Mouse (Mus musculus): Measurements from ENCODE around the gene Srsf1.

Srsf1 gene

DNA sequence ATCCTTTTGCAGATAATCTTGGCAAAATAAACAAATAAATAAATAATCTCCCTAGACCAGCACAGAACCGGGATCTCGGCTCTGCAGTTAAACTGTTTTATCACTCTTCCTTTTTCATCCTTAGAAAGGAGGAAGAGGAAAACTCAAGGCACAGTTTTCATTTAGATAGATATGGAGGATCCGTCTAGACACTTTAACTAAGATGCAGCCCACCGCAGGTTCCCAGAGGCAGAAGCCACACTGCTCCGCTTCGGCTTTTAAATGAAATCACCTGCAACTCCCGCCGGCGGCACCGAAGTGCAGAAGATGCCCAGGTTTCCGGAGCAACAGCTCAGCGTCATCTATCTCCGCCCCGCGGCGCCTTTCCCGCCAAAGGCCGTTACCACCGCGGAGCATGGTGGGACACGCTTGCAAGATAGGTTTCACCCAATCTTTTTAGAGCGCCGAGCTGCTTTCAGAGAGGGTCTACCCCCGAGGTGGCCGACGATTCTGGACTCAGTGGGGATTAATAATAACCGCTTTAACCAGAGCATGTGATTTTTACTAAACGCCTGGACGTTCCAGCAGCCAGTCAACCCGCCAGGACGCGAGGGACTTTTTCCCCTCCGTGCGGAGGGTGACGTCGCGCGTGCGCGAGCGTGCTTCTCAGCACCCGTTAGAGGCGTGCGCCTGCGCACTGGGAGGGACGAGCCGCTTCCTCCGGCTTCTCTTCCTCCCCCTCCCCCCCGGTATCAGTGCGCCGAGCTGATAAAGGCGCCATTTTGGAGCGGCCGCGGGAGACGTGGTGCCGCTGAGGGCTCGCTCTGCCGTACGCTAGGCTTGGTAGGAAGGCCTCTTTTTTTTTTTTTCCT, at the start of gene Srsf1:
Srsf1 (plus strand) TSS at position 430 of the 851 bp plus-strand sequence.
- DNase-seq (ENCODE audit: low spot score) = peak; percentile 96

DNA sequence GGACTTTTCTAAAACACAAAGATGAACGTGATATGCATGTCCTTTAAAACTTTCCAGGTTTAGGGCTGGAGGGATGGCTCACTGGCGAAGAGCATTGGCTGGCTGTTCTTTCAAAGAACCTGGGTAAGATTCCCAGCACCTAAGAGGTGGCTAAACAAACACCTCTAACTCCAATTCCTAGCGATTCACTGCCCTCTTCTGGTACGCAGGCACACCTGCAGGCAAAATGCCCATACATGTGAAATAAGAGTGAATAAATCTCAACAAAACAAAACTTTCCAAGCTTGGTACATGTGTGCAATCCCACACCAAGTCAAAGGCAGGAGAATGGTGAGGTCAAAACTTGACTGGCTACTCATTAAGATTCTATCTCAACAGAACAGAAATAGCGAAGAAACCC, 47.4 kb upstream of the Srsf1 start:
- no peak for DNase-seq (ENCODE audit: low spot score)

DNA sequence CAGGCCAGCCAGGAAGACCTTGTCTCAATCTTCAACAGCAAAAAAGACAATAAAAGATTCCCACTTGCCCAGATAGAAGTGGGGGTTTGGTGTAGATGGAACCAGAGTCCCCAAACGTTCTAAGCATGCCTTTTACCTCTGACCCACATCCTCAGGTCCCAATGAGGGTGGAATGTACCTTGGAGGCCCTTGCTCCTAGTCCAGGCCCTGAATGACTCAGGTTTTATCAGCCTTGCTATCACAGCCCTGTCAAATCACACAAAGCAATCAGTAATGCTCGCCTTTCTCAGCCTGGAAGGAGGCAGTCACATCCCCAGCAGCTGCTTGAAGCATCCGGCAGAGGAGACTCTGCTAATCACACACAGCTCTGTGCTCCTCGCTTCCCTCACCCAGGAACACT, 44.4 kb upstream of the Srsf1 start:
- DNase-seq (ENCODE audit: low spot score) = no peak

DNA sequence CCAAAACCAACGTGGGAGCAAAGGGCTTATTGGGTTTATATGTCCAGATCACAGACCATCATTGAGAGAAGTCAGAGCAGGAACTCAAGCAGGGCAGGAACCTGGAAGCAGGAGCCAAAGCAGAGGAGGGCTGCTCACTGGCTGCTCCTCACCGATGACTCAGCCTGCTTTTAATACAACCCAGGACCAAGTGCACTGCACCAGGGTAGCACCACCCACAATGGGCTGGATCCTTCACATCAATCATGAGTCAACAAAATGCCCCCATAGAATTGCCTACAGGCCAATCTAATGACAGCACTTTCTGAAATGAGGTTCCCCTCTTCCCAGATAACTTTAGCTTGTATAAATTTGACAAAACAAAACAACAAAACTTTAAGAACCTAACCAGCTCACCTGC, 43.0 kb upstream of the Srsf1 start:
- DNase-seq (ENCODE audit: low spot score) = no peak

DNA sequence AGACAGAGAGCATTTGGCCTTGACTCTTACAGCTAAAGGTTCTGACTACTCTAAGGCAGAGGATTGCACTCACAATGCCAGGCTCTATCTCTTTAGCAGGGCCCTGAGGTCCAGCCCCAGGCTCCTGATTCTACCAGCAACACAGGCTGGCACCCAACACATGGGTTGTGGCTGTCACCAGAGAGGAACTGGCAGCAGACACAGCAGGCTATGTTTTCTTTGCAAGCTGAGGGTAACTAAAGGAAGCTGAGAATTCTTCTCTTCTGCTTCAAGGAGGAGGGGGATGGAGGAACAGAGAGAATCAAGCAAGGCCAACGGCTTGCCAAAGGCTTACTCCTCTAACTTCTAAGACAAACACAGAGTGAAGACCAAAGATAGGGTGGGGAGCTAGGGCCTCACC, 38.5 kb upstream of the Srsf1 start:
- DNase-seq (ENCODE audit: low spot score) = no peak

DNA sequence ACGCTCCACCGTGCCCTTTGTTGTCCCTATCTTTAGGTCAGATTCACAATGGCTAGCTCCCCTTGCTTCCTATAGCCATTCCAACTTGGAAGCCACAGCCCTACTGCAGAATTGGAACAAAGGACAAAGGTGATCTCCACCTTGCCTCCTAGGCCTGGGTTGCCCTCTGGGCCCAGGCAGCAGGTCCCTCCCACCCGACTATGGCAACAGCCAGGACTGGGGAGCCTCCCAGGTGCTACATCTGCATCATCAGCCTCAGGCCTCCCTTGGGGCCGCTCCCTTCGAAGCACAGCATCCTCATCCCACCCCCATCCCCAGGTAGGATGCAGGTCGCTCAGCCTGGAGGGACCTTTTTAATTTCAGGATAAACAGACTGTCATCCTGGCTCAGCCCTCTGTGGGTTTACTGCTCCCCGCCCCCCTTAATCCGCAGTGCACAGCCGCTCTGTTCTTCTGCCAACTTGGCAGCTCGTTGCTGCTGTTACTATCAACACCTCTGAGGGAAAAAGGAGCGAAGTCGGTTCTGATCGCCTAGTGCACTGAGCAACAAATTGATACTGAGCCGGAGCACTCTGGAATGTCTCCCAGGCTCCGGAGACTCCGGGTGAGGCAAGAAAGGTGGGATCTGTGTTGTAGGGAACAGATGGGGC, 37.5 kb upstream of the Srsf1 start:
- DNase-seq (ENCODE audit: low spot score) = no peak

DNA sequence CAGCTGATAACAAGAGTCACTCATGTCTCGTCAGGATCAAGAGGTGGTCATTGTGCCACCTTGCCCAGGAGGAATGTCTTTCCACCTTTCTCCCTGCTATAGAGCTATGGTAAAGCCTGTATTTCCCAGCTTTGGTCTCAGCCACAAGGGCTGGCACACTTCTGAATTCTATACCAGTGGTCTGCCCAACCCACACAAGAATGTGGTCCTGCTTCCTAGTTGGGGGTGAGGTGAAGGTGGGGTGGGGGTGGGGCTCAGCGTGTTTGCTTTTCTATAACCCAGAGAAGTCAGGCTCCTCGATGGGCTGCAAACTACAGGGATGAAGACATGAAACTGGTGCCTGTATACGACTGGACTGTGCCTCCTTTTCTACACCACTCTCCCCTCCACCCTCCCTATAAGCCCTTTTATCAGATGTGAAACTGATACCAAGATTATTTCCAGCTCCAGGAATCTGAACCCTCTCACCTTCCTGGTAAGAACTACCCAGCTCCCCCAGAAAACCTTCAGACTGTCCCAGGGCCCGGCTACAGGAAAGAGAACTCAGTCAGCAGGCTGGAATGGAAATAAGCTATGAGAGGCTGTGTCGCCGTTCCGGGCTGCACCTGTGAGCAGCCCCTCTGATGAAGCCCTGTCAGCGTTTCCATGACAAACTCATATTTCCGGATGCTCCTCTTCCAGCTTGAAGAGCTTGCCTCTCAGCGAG, 35.8 kb upstream of the Srsf1 start:
- DNase-seq (ENCODE audit: low spot score) = no peak

DNA sequence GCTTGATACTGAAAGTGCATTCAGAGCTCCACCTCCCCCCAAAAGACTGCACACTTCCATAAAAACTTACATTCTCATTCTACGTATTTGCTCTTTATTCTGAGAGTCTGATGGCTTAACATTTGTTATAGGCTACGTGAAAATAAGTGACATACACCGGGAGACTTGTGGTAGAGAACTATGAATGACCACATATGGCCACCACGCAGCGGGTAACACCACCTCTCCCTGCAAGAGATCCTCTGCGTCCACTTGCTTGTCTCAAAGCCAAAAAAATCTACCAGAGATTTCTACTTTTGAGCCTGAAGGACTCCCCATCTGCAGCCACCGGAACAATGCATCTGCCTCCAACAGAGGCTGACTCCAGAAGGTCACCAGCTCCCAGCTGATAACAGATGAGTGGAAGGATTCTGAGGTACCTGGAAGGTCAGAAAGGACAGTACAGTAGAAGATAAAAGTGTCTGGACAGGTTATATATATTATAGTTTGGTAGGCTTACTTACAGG, 35.2 kb upstream of the Srsf1 start:
- DNase-seq (ENCODE audit: low spot score) = no peak

DNA sequence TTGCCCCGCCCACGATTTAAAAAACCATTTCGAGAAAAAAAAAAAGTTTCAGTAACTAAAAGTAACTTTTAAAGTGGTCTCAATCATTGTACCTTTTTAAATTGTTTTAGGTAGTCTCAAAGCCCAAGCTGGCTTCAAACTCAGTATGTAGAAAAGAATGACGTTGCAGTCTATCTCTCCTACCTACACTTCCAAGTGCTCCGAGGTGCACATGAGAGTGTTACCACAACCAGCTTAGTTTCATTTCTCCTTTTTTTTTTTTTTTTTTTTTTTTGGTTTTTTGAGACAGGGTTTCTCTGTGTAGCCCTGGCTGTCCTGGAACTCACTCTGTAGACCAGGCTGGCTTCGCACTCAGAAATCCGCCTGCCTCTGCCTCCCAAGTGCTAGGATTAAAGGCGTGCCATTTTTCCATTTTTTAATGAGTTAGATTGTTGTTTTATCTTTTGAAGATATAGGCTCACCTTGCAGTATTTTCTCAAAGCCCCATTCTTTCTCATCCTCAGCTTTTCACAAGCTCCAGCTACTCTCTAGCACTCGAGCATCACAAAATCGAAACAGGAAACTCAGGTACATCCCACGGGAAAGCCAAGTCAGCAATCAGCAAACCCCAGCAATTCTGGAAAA, 34.4 kb upstream of the Srsf1 start:
- no peak for DNase-seq (ENCODE audit: low spot score)

DNA sequence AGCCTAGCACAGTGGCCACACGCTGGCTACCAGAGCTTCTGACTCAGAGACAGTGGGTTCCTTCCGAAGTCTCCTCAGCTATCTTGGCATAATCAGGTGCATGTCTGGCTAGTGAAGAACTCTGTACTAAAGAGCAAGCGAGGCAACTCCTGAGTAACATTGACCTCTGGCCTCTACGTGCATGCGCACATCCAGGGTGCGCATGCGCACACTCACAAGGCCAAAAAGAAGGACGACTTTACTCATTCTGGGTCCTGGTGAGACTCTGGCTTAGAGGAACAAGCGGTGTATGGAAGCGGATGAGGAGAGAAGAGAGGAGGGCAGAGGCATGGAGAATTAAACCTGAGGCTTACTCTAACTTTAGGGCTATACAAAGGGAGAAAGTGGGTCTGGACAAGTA, 33.5 kb upstream of the Srsf1 start:
- DNase-seq (ENCODE audit: low spot score) = no peak

DNA sequence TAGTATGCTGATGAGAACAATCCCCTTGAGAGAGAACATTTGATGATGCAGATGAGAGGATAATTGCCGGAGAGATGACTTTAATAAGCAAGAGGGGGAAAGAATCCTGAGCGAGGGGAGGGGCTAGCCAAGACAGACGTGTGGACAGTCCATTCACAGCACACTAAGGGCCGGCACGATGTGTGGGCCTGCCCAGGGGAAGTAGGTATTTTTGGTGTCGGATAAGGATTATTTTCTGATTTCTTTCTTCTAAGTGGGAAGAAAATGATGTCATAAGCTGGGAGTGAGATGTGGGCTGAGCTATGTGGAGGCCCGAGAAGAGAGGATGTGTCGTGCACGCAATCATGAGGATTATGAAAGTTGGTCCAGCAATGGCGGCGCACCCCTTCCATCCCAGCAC, 32.0 kb upstream of the Srsf1 start:
- DNase-seq (ENCODE audit: low spot score) = no peak

DNA sequence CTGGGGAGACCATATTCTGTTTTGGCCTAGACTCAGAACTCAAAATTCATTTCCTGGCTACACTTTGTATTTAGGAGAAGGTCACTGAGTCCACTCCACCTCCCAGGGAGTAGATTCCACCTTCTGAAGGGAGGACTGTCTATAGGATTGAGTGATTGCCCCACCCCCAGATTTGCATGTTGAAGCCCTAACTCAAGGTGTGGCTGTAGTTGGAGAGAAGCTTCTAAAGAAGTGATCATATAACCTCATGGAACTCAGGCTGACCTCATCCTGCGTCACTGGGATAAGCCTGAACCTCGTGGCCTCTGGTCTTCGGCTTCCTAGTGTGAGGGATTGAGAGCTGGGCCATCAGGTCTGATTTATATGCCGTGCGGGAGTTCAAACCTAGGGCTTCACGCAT, 31.4 kb upstream of the Srsf1 start:
- no peak for DNase-seq (ENCODE audit: low spot score)

DNA sequence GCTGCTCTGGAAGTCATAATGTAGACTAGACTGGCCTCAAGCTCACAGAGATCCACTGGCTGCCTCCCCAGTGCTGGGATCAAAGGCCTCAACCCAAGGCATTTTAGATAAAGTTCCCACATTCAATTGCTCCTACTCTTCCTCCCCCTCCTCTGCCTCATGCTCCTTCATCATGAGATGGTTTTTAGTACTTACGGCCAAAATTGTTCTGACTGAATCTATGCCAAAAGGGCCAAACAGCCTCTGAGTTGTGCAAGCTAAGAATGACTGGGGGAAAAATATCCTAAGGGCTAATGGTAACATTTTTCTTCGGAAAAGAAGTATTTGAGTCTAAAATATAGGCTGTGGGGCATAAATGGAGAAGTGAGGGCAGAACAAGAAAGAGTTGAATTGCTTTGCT, 23.2 kb upstream of the Srsf1 start:
- no peak for DNase-seq (ENCODE audit: low spot score)

DNA sequence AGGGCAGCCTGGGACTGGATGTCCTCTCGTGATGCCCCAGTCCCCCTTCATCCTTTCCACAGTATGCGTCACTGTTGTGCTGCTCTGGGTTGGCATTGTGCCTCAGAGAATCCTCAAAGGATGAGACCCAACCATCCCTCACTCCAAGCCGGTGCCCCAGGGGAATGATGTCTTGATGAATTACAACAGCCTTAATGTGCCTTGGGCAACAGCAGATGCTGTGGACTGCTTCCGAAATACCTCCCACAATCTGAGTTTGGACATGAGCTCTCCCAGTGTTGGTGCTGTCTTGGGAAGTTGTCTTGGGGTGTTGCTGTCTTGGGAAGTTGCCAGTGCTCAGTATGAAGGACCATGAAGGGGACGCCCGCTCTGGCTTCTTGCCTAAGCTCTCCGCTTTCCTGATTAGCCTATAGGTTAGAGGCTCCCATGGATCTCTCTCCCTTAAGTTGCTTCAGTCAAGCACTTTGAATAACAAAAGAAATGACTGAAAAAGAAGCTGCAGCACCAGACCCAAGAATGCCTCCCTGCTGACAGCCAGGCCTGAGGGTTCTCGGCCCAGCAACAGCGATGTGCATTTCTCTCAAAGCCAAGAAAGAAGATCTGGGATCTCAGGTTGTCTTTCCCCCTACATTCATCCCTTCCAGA, 19.7 kb upstream of the Srsf1 start:
- no peak for DNase-seq (ENCODE audit: low spot score)

DNA sequence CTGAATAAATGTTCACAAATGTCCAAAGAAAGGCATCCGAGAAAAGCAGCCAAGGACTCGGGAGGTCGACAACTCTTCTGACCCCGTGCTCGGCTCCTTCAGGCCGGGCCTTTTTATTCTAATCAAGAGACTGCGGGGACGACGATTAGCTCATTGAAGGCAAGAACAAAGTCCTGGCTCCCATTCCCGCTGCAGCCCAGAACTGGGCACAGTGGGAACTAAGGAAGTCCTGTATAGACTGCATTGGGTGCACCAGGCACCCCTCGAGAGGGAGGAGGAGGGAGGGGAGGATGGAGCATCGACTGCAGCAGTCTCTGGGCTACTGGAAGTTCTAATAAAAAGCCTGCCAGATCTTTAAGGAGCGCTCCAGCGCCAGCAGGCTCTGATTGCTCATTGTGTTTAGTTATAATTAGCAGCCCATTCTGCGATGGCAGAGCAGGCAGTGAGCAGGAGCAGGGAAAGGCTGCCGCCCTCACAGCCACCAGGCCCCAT, 18.9 kb upstream of the Srsf1 start:
- DNase-seq (ENCODE audit: low spot score) = no peak

DNA sequence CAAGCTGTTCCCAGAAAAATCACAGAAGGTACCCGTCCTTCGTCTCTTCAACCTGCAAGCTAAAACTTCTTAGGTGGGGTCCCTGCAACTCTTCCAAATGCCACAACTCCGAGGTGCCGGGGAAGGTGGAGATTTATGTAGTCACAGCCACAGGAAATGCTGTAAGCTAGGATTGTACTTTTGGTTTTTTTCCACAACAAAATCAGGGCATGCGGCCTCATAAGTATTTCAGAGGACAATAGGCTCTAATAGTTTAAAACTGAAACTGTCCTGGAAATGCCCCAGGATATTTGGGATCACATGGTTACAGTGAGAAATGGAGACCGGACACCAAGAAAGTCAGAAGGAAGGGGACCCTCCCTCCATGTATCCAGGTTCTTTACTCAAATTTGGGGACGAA, 17.0 kb upstream of the Srsf1 start:
- DNase-seq (ENCODE audit: low spot score) = no peak

DNA sequence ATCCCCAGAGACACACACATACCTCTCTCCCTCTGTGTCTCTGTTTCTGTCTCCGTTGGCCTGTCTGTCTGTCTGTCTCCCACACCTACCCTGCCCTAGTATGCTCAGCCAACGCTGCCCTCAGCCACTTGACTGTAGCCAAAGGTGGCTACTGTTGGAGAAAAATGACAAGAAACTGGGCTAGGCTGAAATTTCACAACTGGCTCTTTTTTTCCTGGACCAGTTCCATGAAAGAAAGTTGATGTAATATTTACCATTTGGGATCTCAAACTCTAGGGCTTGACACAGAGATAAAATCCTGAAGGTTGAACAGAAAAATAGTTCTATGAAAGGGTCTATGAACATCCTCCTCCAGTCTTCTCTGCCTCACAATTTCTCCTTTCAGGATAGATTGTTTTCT, 16.3 kb upstream of the Srsf1 start:
- no peak for DNase-seq (ENCODE audit: low spot score)

DNA sequence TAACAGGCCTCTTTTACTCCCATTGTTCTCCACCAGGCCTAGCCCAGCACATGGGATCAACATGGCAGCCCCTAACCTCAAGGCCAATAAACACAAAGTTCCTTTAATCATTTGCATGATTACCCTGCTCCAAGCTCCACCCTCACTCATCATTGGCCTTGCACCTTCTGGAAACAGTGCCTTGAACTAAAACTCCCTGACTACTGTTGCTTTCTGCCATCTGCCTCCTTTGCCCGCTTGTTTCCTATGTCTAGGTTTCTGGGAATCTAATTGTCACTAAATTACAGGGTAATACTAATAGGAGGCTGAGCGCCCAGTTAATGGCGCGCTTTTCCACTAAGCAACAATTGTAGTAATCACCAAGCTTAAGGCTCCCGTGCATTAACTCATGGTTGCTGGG, 15.4 kb upstream of the Srsf1 start:
- no peak for DNase-seq (ENCODE audit: low spot score)

DNA sequence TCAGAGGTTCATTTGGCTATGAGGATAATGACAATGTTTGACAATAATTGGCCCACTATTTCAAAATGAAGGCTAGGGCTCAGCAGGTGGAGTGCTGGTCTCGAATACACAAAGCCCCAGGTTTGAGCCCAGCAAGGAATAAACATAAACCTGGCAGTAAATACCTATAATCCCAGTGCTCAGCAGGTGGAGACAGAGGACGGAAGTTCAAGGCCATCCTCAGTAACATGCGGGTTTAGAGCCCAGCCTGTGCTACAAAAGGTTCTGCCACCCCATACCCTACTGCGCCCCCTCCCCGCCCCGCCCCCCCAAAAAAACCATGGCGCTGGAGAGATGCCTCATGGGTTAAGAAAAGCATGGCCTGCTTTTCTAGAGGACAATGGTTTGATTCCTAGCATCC, 11.2 kb upstream of the Srsf1 start:
- no peak for DNase-seq (ENCODE audit: low spot score)

DNA sequence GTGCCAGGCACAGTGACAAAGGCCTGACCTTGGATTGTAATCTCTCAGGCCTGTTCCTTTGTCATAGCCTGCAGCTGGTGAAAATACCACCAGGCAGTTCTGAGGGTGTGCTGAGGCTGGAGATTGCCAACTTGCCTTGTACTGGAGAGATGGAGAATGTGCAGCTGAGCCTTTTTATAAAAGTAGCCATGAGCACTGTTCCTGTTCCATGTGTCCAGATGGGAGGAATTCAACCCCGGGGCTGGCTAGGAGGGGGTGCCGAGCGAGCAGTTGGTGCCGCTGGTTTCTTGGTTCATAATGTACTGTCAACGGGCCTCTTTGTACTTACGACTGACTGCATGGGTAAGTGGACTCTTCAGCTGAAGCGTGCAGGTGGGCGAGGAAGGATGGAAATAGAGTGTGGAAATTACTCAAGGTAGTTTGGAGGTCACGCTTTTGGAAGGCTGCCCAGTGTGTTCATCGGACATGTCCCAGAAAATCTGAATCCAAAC, 10.4 kb upstream of the Srsf1 start:
- no peak for DNase-seq (ENCODE audit: low spot score)

DNA sequence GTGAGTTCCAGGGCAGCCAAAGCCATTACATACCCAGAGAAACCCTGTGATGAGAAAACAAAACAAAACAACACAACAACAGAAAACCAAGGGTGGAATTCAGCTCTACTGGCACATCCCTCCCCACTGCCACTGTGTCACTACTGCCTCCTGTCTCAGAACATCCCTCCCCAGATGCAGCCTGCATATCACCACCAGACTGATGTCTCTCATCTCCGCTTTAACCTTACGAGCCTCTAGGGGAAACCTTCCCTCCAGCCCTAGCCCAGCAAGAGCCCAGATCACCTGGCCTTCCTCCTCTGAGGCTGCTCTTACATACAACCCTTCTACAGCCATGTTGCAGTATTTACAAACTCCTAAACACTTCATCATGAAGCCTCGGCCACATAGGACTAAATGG, 9.8 kb upstream of the Srsf1 start:
- no peak for DNase-seq (ENCODE audit: low spot score)

DNA sequence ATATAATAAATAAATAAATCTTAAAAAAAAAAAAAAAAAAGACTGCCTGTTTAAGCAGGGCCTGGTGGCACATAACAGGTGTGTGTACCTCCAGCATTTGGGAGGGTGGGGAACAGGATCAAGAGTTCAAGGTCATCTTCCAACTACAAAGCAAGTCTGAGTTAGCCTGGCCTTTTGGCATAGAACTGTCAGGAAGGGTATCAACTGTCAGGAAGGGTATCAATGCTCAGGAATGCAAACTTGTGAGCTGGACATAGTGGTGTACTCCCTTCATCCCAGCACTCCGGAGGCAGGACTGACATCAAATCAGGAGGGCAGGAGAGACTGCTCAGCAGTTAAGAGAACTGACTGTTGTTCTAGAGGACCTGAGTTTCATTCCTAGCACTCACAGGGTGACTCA, 8.1 kb upstream of the Srsf1 start:
- no peak for DNase-seq (ENCODE audit: low spot score)

Data from ovary, postnatal 10 days (tissue).